Mouse (Mus musculus): ENCODE measurements around the gene Mcrip2.

Gene Mcrip2

GRCm38 (mm10) chr17:25825984-25826570 lies 42.5 kb downstream of the Mcrip2 start:
- TF ChIP-seq GATA4 (IDR thresholded peaks at IDR 0.05; ENCODE audit: insufficient replicate concordance, low read length): no peak

GRCm38 (mm10) chr17:25825311-25825710 lies 43.3 kb downstream of the Mcrip2 start:
- TF ChIP-seq GATA4 (IDR thresholded peaks at IDR 0.05; ENCODE audit: insufficient replicate concordance, low read length): no peak

GRCm38 (mm10) chr17:25824362-25825142 lies 44.0 kb downstream of the Mcrip2 start:
- no peak for TF ChIP-seq GATA4 (IDR thresholded peaks at IDR 0.05; ENCODE audit: insufficient replicate concordance, low read length)

GRCm38 (mm10) chr17:25823452-25823851 lies 45.1 kb downstream of the Mcrip2 start, which contains the start of gene Wdr24:
Wdr24 (plus strand) TSS chr17:25823627.
- no peak for TF ChIP-seq GATA4 (IDR thresholded peaks at IDR 0.05; ENCODE audit: insufficient replicate concordance, low read length)

GRCm38 (mm10) chr17:25818851-25819780 lies 49.4 kb downstream of the Mcrip2 start:
- TF ChIP-seq GATA4 (IDR thresholded peaks at IDR 0.05; ENCODE audit: insufficient replicate concordance, low read length): no peak

- TF ChIP-seq GATA4 (IDR thresholded peaks at IDR 0.05; ENCODE audit: insufficient replicate concordance, low read length): no peak
Observed at GRCm38 (mm10) chr17:25817662-25818061, 50.9 kb downstream of the Mcrip2 start.
